Mouse (Mus musculus) kidney, adult 11 months (tissue): ENCODE data around the gene Celsr2.

Source experiments
- DNase-seq: peaks from one replicate; pipeline ENCODE4 v3.0.0; 2022

Celsr2 gene

GRCm38 (mm10) chr3:108411754-108412121 lies 3.6 kb downstream of the Celsr2 start:
- DNase-seq, result peak; percentile 95

GRCm38 (mm10) chr3:108411026-108411753 lies 4.2 kb downstream of the Celsr2 start:
- peak; percentile 93 for DNase-seq

- no peak for DNase-seq
Observed at GRCm38 (mm10) chr3:108410359-108410714, 5.0 kb downstream of the Celsr2 start.

GRCm38 (mm10) chr3:108409656-108410358 lies 5.5 kb downstream of the Celsr2 start:
- no peak for DNase-seq

GRCm38 (mm10) chr3:108408517-108409008 lies 6.8 kb downstream of the Celsr2 start:
- DNase-seq, result no peak

- no peak for DNase-seq
Observed at GRCm38 (mm10) chr3:108406306-108406885, 9.0 kb downstream of the Celsr2 start.

- no peak for DNase-seq
Observed at GRCm38 (mm10) chr3:108405536-108406305, 9.6 kb downstream of the Celsr2 start.

- no peak for DNase-seq
Observed at GRCm38 (mm10) chr3:108402528-108402920, 12.8 kb downstream of the Celsr2 start.

GRCm38 (mm10) chr3:108401692-108402527 lies 13.4 kb downstream of the Celsr2 start:
- DNase-seq, result peak; percentile 95

GRCm38 (mm10) chr3:108400442-108400841 lies 14.9 kb downstream of the Celsr2 start:
- no peak for DNase-seq

GRCm38 (mm10) chr3:108398281-108398680 lies 17.1 kb downstream of the Celsr2 start:
- no peak for DNase-seq

GRCm38 (mm10) chr3:108392793-108393192 lies 22.6 kb downstream of the Celsr2 start:
- DNase-seq, result no peak

GRCm38 (mm10) chr3:108392299-108392698 lies 23.1 kb downstream of the Celsr2 start:
- DNase-seq, result peak; percentile 80

- DNase-seq, result peak; percentile 93
Observed at GRCm38 (mm10) chr3:108389111-108389545, 26.2 kb downstream of the Celsr2 start.

- no peak for DNase-seq
Observed at GRCm38 (mm10) chr3:108386186-108386585, 29.2 kb downstream of the Celsr2 start.

- DNase-seq, result no peak
Observed at GRCm38 (mm10) chr3:108384425-108384824, 30.9 kb downstream of the Celsr2 start.

GRCm38 (mm10) chr3:108383485-108384354 lies 31.6 kb downstream of the Celsr2 start, which contains the start of gene Psrc1:
Gene Psrc1 (plus strand): TSS chr3:108383839.
- DNase-seq, result peak; percentile 86

GRCm38 (mm10) chr3:108381945-108382875 lies 33.1 kb downstream of the Celsr2 start:
- DNase-seq, result no peak

GRCm38 (mm10) chr3:108380695-108381094 lies 34.7 kb downstream of the Celsr2 start:
- no peak for DNase-seq
